ENCODE assay signal across 7 mouse cellular contexts in the genomic region with DNA sequence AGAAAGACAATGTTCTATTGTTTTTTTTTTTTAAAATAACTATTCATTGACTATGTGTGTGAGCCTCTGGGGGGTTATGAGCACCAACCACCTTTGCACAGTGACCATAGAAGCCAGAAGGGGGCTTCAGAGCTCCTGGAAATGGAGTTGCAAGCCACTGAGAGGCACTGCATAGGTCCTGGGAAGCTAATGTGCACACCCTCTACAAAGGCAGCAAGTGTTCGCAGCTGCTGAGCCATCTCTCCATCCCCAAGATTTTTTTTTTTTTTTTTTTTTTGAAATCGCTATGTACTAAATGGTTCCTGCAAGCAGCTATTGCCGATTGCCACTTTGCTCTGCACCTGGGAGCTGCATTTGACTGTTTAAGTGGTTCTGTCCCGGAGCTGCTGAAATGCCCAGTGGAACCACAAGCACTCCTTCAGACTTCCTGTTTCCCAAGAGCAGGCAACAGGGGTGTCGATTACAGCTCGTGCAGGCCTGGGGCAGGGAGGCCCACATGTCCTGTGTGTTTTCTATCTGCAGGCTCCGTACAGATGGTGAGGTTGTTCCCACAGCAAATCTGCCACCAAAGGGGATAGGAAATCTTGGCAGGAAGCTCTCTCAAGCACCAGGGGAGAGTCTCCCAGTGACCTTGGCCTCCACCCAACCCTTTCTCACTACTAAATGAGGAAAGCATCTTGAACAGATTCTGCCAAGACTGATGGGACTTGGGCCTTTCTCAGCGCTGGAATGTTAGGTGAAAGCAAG. TPM values are rescaled to one million over a fixed set of nuclear protein-coding genes. Genes with fewer than 3 reads are reported as not detected.
A peak's percentile ranks its signal among the peaks of the same experiment; 100 is the strongest.
DNase-seq lines count a peak whose midpoint lies in the region; ATAC-seq lines count a peak whose summit lies in the region.

No protein-coding gene starts in this region.

- peak; percentile 91 for ATAC-seq in megakaryocyte progenitor cell, adult 5-6 weeks (replicated peaks; ENCODE audit: poor library complexity)

- intact Hi-C loops in heart, postnatal 10 days (cut with DNase I), result loop anchor here (5.0 kb wide), 2 partner anchors 52 to 72 kb away; no protein-coding TSS in a partner anchor

- DNase-seq in MN1 (ENCODE audit: low spot score), result peak; percentile 45
- peak; percentile 82 for DNase-seq in adrenal gland, postnatal 14 days
- peak; percentile 59 for DNase-seq in fat pad, adult 2 months (ENCODE audit: extremely low read depth, low read depth, low spot score)
- peak; percentile 90 to 91 for DNase-seq in heart, postnatal 10 days
- DNase-seq in layer of hippocampus, postnatal 10 days (ENCODE audit: low spot score in 2 of 2), result peak; percentile 25 to 42
- DNase-seq in left cerebral cortex, adult 9 months (ENCODE audit: low spot score in 2 of 2), result no peak

RNA-seq across cellular contexts. Expression of gene Igf2r, which starts 24.4 kb away (rescaled TPM):
- total RNA-seq in adrenal gland, postnatal 14 days (2021), result 65.2 and 75.4 TPM in 2 replicates
- total RNA-seq in heart, postnatal 10 days (2021), result 100 to 1,000 TPM; 180 to 214 TPM
- total RNA-seq in layer of hippocampus, postnatal 10 days (2021), result 10 to 100 TPM; 25.5 to 27.7 TPM
- 1.2 and 2.6 TPM in 2 replicates for total RNA-seq in megakaryocyte progenitor cell, adult 5-6 weeks (2015)
- total RNA-seq in megakaryocyte progenitor cell, adult 5-6 weeks (2017), result 3.0 and 4.1 TPM in 2 replicates

Comparison
In these comparisons a context has a peak if more than half of its experiments do, and no peak if none do; other contexts are left out.
1. DNase-seq: peak in MN1 (single experiment), adrenal gland, postnatal 14 days (single experiment), fat pad, adult 2 months (single experiment), heart, postnatal 10 days (2 of 2) and layer of hippocampus, postnatal 10 days (2 of 2); none in left cerebral cortex, adult 9 months (0 of 2).
2. RNA of gene Igf2r, which starts 24.4 kb away (total RNA-seq): 180 to 214 TPM in heart, postnatal 10 days, 65.2 to 75.4 TPM in adrenal gland, postnatal 14 days and 25.5 to 27.7 TPM in layer of hippocampus, postnatal 10 days; 1.2 to 4.1 TPM in megakaryocyte progenitor cell, adult 5-6 weeks; every median in the first group is over 4 times any median in the second.